Mouse (Mus musculus) T-helper 2 cell (primary cell): ENCODE measurements at regions not wholly inside any gene's neighbourhood (a gene's known extent, or its start where the extent isn't known, plus 50 kb on each side); places are given as distances from the start of the nearest gene placed in this dataset.

Experiments used
- in situ Hi-C: fragments of 300-600 bp; cut with MboI, MseI; formaldehyde crosslinking; loops from one replicate; pipeline ENCODE4 v1.15.1; 2025; ENCODE audit warnings: high pct_unique_total_duplicates

GRCm38 (mm10) chr2:128298996-128299395, 173.2 kb downstream of the Bcl2l11 start:
- in situ Hi-C loops, result loop anchor here (5.0 to 10.0 kb wide), 2 partner anchors 78 to 1414 kb away; no protein-coding TSS in a partner anchor

DNA sequence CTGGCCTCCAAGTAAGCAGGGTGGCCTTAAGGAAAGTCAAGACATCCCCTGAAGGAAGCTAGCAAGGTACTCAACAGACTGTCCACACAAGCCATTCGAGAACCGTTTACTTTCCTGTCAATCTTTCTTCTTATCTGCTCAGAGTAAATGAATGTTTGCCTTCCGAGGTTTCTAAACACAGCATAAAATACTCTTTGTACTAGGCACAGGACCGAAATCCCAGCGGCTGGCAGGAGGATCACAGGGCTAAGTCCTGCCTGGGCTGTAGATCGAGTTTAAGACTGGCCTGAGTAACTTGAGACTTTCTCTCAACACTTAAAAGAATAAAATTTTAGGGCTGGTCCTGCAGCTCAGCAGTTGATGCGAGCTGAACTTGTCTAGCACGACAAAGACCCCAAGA, 175.9 kb downstream of the Bcl2l11 start:
- in situ Hi-C loops, result no loop called here

DNA sequence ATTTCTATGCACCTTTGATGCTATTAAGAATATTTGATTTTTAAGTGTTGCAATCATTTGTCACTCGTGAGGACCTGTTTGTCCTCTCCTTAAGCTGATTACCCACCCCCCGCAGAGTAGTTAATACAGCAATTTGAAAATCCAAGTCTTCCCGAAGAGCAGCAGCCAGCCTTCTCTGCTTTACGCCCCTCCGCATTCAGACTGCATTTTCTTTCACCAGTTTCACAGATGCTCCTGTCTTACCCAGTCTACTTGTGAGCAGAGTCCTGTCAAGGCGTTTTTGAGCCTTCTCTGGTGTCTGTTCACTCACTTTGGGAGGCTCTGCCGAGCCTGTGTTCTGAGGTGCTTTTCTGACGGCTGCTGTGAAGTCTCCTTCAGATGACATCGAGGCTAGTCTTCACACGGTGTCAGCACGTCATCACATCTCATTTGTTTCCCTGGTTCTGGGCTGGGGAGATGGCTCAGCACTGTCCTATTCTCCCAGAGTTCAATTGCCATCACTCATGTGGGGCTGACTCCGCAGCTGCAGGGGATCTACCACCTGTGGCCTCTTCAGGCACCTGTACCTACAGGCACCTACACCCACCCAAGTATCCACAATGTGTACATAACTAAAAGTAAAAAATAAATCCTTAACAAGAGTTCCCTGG, 178.3 kb downstream of the Bcl2l11 start:
- in situ Hi-C loops, result no loop called here

- in situ Hi-C loops, result no loop called here
Measured at GRCm38 (mm10) chr2:128306693-128307092, 180.9 kb downstream of the Bcl2l11 start.

DNA sequence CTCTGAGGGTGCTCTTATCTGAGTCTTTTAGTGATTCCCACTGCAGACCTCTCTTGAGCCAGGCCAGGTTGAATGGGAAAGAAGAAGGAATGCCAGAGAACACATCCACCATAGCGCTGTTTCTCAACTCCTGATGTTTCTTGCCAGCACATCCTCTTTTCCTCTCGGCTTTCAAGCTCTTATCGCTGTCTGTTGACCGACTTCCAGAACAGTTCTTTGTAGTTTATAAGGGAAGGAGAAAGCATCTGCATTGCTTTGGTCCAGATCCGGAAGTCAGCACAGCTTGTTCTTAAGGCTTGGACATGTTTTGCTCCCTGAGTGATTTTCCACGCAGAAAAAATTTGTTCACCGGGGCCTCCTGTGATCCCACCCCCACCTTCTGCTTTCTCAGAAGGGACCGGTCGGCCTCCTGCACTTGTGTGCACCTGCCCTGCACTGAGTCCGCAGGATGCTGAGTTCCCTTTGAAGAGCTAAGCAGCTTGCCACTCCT, 183.7 kb downstream of the Bcl2l11 start:
- in situ Hi-C loops, result no loop called here

GRCm38 (mm10) chr2:128310081-128310480, 184.2 kb downstream of the Bcl2l11 start:
- in situ Hi-C loops, result no loop called here

DNA sequence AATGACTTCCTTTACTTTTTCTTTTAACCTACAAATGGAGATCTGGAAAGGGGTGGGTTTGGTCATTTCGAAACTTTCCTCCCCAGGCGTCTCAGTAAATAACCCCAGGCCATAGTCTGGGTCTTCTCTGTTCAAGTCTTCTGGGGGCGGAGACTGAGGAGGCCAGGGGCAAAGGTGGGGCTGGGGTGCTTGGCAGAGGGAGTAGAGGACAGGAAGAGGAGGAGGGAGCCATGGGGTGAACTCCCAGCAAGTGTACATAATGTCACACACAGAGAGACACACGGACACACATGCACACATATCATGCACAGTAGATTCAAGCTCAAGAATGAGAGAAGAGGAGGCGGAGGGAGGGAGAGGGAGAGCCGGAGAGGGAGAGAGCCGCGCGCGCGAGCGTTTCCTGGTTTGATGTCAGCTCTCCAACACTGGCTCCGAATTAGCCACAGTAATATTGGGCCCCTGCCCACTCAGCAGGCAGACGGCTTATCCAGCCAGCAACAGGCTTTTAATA, 186.3 kb downstream of the Bcl2l11 start:
- in situ Hi-C loops, result no loop called here

GRCm38 (mm10) chr2:128312659-128313581, 187.1 kb downstream of the Bcl2l11 start:
- in situ Hi-C loops, result no loop called here

DNA sequence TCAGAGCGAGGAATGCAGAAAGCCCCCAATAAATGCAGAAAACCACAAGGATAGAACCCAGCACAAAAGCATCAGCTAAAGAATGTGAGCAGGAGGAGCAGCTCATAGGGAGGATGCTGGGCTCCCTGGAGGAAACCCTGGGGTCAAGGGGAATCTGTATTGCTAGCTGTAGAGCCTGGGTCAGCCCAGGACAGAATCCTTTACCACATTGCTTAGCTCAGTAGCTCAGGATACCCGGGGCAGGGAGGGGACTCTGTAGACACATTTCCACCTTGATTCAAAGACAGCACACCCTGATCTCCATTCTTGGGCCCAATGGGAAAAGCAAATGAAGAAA, 187.7 kb downstream of the Bcl2l11 start:
- in situ Hi-C loops, result no loop called here

- in situ Hi-C loops, result no loop called here
Measured at GRCm38 (mm10) chr2:128313948-128314347, 188.1 kb downstream of the Bcl2l11 start.

GRCm38 (mm10) chr2:128316516-128316915, 190.7 kb downstream of the Bcl2l11 start:
- in situ Hi-C loops, result no loop called here

GRCm38 (mm10) chr2:128318266-128318665, 192.4 kb downstream of the Bcl2l11 start:
- in situ Hi-C loops, result no loop called here

- in situ Hi-C loops, result no loop called here
Measured at GRCm38 (mm10) chr2:128318956-128319355, 193.1 kb downstream of the Bcl2l11 start.

DNA sequence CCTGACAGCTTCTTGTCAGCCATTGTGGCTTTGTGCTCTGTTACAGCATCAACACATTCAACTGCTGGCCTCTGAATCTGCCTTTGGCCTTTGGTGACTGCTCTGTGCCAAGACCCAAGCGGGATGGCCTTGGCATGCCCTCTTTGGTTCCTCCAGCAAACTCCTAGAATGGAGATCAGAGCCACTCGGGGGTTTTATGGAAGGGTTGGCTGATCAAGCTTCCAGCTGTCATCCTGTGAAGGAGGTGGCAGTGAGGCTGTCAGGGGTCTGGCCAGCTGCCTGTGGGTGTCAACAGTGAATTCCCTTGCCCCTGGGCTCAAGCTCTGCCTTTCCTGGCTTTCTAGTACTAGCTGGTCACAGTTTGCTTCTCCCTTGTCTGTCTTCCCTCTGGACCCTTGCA, 195.6 kb downstream of the Bcl2l11 start:
- in situ Hi-C loops, result no loop called here

GRCm38 (mm10) chr2:128324256-128325096, 198.6 kb downstream of the Bcl2l11 start:
- in situ Hi-C loops, result no loop called here

DNA sequence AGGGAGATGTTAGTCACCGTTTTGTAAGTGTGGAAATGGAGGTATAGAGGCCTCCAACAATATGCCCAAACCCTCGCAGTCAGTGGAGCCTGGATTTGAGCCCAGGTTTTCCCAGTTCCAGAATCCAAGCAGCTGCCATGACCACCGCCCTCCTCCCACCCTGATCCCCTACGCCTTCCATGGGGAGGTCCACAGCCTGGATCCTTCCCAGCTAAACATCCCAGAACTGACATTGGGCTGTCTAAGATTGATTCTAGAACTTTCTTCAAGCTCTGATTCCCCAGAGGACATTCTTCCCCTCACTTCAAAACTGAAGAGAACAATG, 199.2 kb downstream of the Bcl2l11 start:
- in situ Hi-C loops, result no loop called here

- in situ Hi-C loops, result no loop called here
Measured at GRCm38 (mm10) chr2:128325456-128325855, 199.6 kb downstream of the Bcl2l11 start.

DNA sequence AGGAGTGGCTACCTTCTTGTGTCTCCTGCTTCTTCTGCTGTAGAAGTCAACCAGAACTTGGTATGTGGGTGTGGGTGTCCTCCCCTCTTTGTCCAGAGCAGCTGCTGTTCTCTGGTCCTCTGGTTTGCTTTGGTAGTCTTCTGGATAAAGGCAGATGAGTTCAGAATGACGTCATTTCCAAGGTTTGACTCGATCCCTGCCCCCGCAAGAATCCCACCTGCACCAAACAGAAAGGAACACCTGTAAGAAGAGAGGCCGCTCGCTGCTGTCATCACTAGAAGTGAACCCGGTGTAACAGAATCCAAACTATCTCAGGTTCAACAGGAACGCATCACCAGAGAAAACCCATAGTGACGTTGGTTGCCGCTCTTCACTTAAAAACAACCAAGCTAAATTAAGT, 205.0 kb downstream of the Bcl2l11 start:
- in situ Hi-C loops, result no loop called here

GRCm38 (mm10) chr2:128331275-128331674, 205.4 kb downstream of the Bcl2l11 start:
- in situ Hi-C loops, result no loop called here

DNA sequence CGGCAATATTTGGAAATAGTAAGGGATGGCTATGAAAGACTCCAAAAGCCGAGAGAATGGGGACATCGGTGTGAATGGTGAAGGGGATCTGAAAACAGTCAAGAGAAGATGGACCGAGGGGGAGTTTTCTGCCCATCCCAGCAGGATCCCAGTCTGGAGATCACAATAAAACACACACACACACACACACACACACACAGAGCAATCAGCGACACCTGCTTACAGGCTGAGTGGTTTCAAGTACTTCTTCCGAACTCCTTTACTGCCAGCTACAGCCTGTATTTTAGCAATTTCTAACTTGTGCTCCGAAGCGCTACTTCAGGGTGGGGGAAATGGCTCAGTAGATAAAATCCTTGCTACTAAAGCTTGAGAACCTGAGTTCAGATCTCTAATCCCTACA, 205.8 kb downstream of the Bcl2l11 start:
- in situ Hi-C loops, result no loop called here

DNA sequence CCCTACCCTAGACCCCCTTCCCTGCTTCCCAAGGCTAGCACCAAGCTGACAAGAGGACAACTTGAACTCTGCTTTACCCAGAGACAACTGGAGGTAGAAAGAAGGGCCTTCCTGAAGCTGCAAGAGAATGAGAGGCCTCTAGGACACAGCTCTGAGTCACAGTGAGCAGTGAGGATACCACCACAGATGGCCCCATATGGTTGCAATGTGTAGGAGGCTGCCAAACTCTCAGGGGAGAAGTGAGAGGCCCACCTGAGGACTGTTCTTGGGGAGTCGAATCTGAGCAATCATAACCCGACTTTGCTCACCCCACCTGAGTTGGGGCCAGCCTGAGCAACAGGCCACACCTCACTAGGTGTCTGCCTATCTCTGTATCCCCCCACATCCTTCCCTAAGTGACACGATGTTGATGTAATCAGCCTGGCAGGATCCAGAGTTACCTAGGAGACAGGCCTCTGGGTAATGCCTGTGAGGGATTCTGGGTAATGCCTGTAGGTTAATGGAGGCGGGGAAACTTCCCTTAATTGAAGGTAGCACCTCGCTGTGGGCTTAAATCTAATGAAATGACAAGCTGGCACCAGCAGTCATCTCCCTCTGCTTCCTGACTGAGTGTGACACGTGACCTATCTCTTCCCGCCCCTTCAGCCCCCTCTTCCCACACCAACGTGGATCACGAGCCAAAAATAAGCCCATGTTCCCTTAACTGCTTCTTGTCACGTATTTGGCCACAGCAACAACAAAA, 207.7 kb downstream of the Bcl2l11 start:
- in situ Hi-C loops, result no loop called here
